Mouse (Mus musculus) liver, embryonic 16.5 days (tissue): ENCODE results near the gene Rapgef4. TPM values are rescaled to one million over a fixed set of nuclear protein-coding genes. Genes with fewer than 3 reads are reported as not detected.

ENCODE experiments used
- ATAC-seq: fragments of 200-750 bp; cut with Nextera tagmentation; 2 replicates; pipeline ENCODE4 v1.8.0; 2017; ENCODE audit warnings: low read depth, mild to moderate bottlenecking, moderate number of reproducible peaks, moderate library complexity
- H3K27ac ChIP-seq: fragments of 300-500 bp; sonication (generic); 2 replicates; pipeline ENCODE4 v1.5.1; 2014; ENCODE audit warnings: mild to moderate bottlenecking, low read length
- H3K27me3 ChIP-seq: fragments of 300-500 bp; sonication (generic); 2 replicates; pipeline ENCODE4 v1.6.1; 2014; ENCODE audit warnings: low read depth, low read length, mixed read lengths; ENCODE audit not compliant: control insufficient read depth, insufficient read depth
- H3K36me3 ChIP-seq: fragments of 300-500 bp; sonication (generic); 2 replicates; pipeline ENCODE4 v1.6.1; 2014; ENCODE audit warnings: mild to moderate bottlenecking; ENCODE audit not compliant: control insufficient read depth, insufficient read depth
- H3K4me1 ChIP-seq: fragments of 300-500 bp; sonication (generic); 2 replicates; pipeline ENCODE4 v1.6.1; 2014; ENCODE audit warnings: low read depth, low read length, mixed read lengths; ENCODE audit not compliant: control insufficient read depth
- H3K4me2 ChIP-seq: fragments of 300-500 bp; sonication (generic); 2 replicates; pipeline ENCODE4 v1.6.1; 2014; ENCODE audit warnings: low read depth, low read length, mixed read lengths
- H3K4me3 ChIP-seq: fragments of 300-500 bp; sonication (generic); 2 replicates; pipeline ENCODE4 v1.5.1; 2014; ENCODE audit warnings: low read depth, mild to moderate bottlenecking, low read length
- H3K9ac ChIP-seq: fragments of 300-500 bp; sonication (generic); 2 replicates; pipeline ENCODE4 v1.6.1; 2014; ENCODE audit warnings: low read depth, low read length
- H3K9me3 ChIP-seq: fragments of 300-500 bp; sonication (generic); replicated peaks from 2 replicates; pipeline ENCODE4 v1.6.1; 2016; ENCODE audit warnings: low read length; ENCODE audit not compliant: control insufficient read depth
- WGBS: fragments of 180-500 bp; shearing (Covaris S2); extraction: QIAGEN DNeasy Blood & Tissue Kit; methylation state at CpG from one replicate; pipeline ENCODE4 v1.1.7; 2014; ENCODE audit not compliant: insufficient replicate concordance; 5-methylcytosine and 5-hydroxymethylcytosine counted together
- polyA plus RNA-seq: library from polyadenylated mRNA; unstranded; fragments of >200 nt; fragmentation: Nextera tagmentation; extraction: Ambion mirVana; gene quantifications from 2 replicates; pipeline ENCODE4 v1.2.1, GENCODE M21; 2015

Rapgef4 gene
- polyA plus RNA-seq, 1 experiment from 2014 or later = 7.8 TPM

DNA sequence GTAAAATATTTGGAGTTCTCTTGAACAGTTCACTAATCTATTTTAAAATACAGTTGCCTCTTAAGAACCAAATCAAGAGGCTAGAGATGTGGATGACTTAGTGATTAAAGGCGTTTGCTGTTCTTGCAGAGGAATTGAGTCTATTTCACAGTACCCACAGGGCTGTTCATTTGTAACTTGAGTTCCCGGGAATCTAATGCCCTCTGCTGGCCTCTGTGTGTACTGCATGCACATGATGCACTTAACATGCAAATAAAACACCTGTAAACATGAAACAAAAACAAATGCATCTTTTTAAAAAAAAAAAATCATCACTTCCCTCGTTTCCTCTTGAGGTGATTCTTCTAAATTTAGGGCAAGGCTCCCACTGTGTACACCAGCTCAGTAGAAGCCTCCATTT is 238.9 kb downstream of the Rapgef4 start:
- H3K36me3 ChIP-seq = no peaks in the 10 kb centered on the region
- H3K9ac ChIP-seq = no peak overlapping the region
- no peaks in the 10 kb centered on the region for H3K9me3 ChIP-seq
- 13% methylated on average over 3 of the region's 3 CpGs for WGBS
- H3K4me1 ChIP-seq = no peaks in the 10 kb centered on the region
- H3K27ac ChIP-seq = no peak overlapping the region
- no peak overlapping the region for H3K4me2 ChIP-seq
- no peak overlapping the region for H3K4me3 ChIP-seq
- H3K27me3 ChIP-seq = no peaks in the 10 kb centered on the region
- ATAC-seq = no peak

DNA sequence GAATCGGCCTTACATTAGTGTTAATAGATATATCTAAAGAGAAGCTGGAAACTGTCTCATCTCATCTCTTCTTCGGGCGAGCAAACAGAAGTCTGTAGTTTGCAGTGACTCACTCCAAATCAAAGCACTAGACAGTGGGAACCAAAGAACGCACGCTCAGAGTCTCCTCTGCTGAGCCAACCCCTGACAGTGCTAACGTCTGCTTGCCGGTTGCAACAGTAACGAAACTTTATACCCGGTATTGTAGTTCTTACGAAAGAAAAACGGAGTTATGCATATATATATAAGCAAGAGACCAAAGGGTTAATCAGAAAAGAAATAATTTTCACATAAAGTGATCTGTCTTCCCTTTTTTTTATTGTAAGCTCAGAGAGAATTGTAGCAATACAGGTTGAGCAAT is 240.2 kb downstream of the Rapgef4 start:
- Histone ChIP-seq H3K9me3 (no peaks in the 10 kb centered on the region), H3K4me1 (no peaks in the 10 kb centered on the region), H3K36me3 (no peaks in the 10 kb centered on the region), H3K27me3 (no peaks in the 10 kb centered on the region), H3K4me3 (no peak overlapping the region), H3K4me2 (no peak overlapping the region), H3K27ac (no peak overlapping the region), H3K9ac (no peak overlapping the region)
- no peak for ATAC-seq
- 66% methylated on average over 11 of the region's 11 CpGs for WGBS

DNA sequence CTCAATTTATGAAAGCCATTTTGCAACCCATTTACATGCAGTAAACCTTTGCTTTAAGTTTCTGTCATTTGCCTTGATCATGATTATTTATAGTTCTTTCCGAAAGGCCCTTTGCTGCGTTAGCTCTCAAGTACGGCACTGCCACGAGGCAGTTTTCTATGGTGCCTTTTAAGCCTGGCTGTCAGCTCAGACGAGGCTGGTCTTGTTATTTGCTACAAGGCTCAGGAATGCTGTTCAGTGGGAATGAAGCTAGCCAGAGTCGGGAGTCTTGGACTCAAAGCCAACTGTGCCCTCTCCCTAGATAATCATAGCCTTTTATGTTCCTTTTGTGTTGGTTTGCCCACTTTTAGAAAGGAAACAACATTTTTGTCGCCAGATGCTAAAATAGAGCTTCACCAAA is 240.7 kb downstream of the Rapgef4 start:
- WGBS = 58% methylated on average over 7 of the region's 7 CpGs
- Histone ChIP-seq H3K4me2 (no peak overlapping the region), H3K36me3 (no peaks in the 10 kb centered on the region), H3K27me3 (no peaks in the 10 kb centered on the region), H3K9ac (no peak overlapping the region), H3K4me1 (no peaks in the 10 kb centered on the region), H3K27ac (no peak overlapping the region), H3K4me3 (no peak overlapping the region), H3K9me3 (no peaks in the 10 kb centered on the region)
- no peak for ATAC-seq

DNA sequence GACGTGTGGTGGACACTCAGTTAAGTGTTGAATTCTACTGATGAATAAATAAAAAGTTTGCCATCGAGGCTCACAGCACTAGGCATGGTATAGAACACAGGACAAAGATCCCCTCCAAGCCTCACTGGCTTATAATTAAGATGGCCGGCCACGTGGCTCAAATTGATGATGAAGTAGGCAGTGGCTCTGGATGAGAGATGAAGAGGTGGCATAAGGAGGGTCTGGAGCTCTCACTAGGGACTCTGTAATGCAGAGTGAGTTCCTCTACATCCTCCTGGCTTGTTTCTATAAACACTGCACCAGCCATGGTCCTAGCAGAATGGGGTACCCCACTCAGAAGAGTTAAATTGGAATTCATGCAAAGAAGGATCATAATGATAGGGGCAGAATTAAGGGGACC is 241.2 kb downstream of the Rapgef4 start:
- 66% methylated on average over 4 of the region's 4 CpGs for WGBS
- Histone ChIP-seq H3K27ac (no peak overlapping the region), H3K4me3 (no peak overlapping the region), H3K27me3 (no peaks in the 10 kb centered on the region), H3K4me2 (no peak overlapping the region), H3K9me3 (no peaks in the 10 kb centered on the region), H3K36me3 (no peaks in the 10 kb centered on the region), H3K4me1 (no peaks in the 10 kb centered on the region), H3K9ac (no peak overlapping the region)
- ATAC-seq = no peak

DNA sequence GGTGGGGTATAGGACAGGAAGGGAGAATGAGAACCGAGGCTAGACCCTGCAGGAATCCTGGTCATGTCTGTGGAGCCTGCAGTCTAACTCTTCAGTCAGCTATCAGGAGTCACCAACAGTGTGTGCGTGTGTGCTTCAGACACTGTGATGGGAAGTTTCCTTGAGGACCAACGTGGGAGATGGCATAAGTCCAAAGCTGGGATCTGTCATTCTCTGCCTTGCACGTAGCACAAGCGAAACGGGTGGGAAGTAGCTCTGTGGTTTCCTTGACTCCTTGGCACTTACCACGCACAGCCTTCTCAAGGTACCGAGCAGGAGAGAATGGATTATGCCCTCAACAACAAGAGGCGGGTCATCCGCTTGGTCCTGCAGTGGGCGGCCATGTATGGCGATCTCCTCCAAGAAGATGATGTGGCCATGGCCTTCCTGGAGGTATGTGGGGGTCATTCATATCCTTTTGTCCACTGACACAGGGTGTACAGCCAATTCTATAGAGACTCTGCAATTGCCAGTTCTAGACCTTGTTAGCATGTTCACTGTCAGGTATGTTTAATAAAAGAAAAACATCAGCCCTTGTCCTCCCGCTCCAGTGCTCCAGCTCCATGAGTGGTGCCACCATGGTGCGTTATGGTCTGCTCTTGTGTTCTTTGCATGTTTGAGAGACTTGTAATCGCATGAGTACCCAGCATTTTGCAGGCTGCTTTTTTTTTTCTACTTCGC is 241.9 kb downstream of the Rapgef4 start:
- H3K4me2 ChIP-seq = no peak overlapping the region
- no peak for ATAC-seq
- H3K9me3 ChIP-seq = no peaks in the 10 kb centered on the region
- no peaks in the 10 kb centered on the region for H3K27me3 ChIP-seq
- no peak overlapping the region for H3K27ac ChIP-seq
- H3K36me3 ChIP-seq = no peaks in the 10 kb centered on the region
- H3K4me1 ChIP-seq = no peaks in the 10 kb centered on the region
- H3K4me3 ChIP-seq = no peak overlapping the region
- H3K9ac ChIP-seq = no peak overlapping the region
- WGBS = 67% methylated on average over 16 of the region's 16 CpGs

DNA sequence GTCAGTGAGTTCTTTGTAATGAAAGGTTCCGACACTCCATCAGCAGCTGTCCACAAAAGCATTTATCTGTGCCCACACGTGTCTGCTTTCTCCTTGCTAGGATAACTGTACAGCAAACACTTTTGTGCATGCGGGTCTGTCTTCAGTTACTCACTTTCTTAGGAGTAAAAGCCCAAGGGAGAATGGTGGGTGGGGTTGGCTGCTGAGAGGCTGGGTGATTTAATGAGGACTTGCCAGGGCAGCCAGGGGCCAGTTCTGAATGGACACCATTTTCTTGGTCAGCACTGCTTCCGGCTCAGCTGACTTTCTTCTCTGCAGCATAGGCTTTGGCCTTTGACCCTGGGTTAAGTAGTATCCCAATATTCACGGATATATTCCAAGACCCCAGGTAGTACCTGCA is 242.4 kb downstream of the Rapgef4 start:
- H3K27ac ChIP-seq = no peak overlapping the region
- no peak overlapping the region for H3K9ac ChIP-seq
- WGBS = 61% methylated on average over 5 of the region's 5 CpGs
- H3K9me3 ChIP-seq = no peaks in the 10 kb centered on the region
- H3K27me3 ChIP-seq = no peaks in the 10 kb centered on the region
- H3K36me3 ChIP-seq = no peaks in the 10 kb centered on the region
- no peak overlapping the region for H3K4me3 ChIP-seq
- no peak overlapping the region for H3K4me2 ChIP-seq
- ATAC-seq = no peak
- no peaks in the 10 kb centered on the region for H3K4me1 ChIP-seq

DNA sequence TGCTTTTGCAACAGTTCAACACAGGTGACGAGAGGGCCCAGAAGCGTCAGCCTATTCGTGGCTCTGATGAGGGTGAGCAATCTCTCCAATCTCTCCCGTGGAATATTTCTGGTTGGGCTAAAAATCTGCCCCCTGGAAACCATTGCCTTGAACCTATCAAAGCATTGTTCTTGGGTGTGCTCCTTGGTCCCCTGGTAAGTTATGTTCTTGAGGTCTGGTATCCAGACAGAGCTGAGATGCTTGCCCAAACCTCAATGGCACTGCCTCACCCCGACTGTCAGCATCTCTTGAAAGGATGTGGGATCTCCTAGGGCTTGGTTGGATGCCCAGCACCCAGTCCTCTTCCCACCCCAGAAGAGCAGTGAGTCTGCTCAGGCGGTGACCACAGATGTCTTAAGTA is 245.0 kb downstream of the Rapgef4 start:
- Histone ChIP-seq H3K36me3 (no peaks in the 10 kb centered on the region), H3K9me3 (no peaks in the 10 kb centered on the region), H3K27ac (no peak overlapping the region), H3K9ac (no peak overlapping the region), H3K4me3 (no peak overlapping the region), H3K4me1 (no peaks in the 10 kb centered on the region), H3K27me3 (no peaks in the 10 kb centered on the region), H3K4me2 (no peak overlapping the region)
- WGBS = 70% methylated on average over 6 of the region's 6 CpGs
- ATAC-seq = no peak

DNA sequence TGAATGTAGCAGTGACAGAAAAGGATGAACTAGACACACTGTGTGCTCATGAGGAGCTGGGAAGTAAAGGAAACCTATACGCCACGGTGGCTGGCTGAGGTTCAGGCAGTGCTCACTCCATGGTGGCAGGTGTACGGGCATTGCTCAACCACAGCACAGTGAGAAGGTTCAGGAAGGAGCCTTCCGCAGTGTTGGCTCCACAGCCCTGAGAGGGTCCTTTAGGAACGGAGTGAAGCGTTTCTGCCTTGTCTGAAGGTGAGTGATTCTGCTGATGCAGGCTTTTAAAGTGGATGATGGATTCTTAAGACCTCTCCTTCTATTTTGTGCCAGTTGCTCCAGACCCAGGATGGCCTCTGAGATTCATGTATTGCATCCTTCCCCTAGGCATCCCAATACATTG is 246.4 kb downstream of the Rapgef4 start:
- Histone ChIP-seq H3K36me3 (no peaks in the 10 kb centered on the region), H3K9ac (no peak overlapping the region), H3K9me3 (no peaks in the 10 kb centered on the region), H3K4me3 (no peak overlapping the region), H3K4me2 (no peak overlapping the region), H3K4me1 (no peaks in the 10 kb centered on the region), H3K27me3 (no peaks in the 10 kb centered on the region), H3K27ac (no peak overlapping the region)
- ATAC-seq = no peak
- WGBS = 73% methylated on average over 6 of the region's 6 CpGs

DNA sequence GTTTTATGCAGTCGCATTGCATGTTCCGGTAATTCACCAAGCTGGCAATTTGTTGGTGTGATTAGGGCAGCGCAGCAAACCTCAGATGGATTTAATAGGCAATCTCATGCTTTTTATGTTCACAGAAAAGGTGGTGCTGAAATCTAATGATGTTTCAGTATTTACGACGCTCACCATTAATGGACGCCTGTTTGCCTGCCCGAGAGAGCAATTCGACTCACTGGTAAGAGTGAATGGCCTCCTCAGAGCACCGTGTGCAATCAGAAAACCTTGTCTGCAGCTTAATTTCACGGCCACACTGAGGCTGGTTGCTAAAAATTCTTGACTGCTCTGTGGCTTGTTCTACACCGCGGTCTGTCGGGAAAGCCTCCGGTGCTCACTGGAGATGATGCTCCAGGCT is 247.8 kb downstream of the Rapgef4 start:
- ATAC-seq = no peak
- WGBS = 75% methylated on average over 14 of the region's 14 CpGs
- H3K4me3 ChIP-seq = no peak overlapping the region
- H3K4me2 ChIP-seq = no peak overlapping the region
- no peaks in the 10 kb centered on the region for H3K27me3 ChIP-seq
- H3K9ac ChIP-seq = no peak overlapping the region
- H3K4me1 ChIP-seq = no peaks in the 10 kb centered on the region
- no peak overlapping the region for H3K27ac ChIP-seq
- H3K36me3 ChIP-seq = no peaks in the 10 kb centered on the region
- no peaks in the 10 kb centered on the region for H3K9me3 ChIP-seq
